Mouse (Mus musculus) frontal cortex, postnatal 36 days (tissue): ENCODE data around the gene Neurog3.
A peak's percentile ranks its signal among the peaks of the same experiment; 100 is the strongest.

Experiments used
- DNase-seq, 2 experiments: peaks; one replicate each; pipeline ENCODE4 v3.0.0; 2022; ENCODE audit warnings: low spot score in 2 of 2

Gene Neurog3

DNA sequence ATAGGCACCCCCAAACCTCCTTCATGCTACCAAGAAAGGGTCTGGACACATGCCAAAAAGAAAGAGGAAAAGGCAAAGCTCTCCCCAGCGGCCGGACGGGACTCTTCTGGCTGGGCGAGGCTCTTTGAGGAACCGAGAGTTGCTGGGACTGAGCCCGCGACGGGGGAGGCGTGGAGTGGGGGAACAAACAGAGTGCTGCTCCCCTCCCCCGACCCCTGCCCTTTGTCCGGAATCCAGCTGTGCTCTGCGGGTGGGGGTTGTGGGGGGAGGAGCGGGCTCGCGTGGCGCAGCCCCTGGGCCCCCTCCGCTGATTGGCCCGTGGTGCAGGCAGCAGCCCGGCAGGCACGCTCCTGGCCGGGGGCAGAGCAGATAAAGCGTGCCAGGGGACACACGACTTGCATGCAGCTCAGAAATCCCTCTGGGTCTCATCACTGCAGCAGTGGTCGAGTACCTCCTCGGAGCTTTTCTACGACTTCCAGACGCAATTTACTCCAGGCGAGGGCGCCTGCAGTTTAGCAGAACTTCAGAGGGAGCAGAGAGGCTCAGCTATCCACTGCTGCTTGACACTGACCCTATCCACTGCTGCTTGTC lies at the start of gene Neurog3:
Neurog3 (plus strand) TSS at position 400 of the 591 bp plus-strand sequence.
- no peak for DNase-seq

DNA sequence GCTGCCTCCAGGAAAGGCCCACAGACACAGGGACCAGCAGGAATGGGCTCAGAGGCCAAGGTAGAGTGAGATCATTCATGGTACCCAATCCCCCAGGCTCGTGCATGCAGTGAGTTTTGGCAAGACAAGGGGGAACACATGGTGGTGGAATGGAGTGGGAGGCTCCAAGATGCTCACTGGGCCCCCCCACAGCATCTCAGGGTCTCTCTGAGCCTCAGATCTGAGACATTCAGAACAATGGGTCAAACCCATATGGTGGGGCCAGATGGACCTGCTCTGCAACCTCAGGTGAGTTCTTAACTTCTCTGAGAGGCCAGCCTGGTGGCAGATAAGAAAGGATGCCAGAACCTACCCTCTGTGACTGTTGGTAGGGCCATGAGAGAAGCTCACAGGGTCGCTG lies 46.8 kb upstream of the Neurog3 start:
- DNase-seq, result no peak

DNA sequence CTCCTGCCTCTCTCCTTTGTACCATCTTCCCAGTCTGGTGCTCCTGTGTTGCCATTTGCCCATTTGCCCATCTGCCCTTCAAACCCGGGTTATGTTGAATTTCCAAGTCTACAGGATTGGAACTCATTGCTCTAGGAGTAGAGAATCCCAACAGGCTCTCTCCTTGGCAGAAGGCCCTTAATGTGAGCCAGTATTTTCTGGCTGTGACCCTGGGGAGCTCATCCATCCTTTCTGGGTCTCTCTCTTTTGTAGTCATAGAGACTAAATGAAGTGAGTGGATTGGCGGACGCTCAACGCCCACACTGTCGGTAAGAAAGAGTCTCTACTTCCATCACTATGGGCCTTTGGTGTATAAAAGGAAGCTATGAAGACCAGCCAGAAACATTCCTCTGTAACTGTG lies 46.1 kb upstream of the Neurog3 start:
- DNase-seq, result no peak

DNA sequence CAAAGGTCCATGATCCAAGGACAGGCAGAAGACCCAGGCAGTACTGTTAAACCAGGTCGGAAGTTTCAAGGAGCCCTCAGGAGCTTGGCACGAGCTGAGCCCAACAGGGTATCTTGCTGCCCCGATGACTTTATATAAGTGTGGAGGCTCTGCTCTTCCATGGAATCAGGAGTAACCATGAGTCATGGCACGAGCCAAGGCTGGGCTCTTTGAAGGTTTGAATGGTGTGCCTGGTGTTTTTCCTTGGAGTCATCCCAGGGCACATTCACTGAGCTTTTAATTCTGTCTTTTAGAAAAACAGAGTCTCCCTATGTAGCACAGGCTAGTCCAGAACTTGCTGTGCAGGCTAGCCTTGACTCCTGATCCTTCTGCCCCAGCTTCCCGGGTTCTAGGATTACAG lies 44.5 kb upstream of the Neurog3 start:
- DNase-seq, result no peak

DNA sequence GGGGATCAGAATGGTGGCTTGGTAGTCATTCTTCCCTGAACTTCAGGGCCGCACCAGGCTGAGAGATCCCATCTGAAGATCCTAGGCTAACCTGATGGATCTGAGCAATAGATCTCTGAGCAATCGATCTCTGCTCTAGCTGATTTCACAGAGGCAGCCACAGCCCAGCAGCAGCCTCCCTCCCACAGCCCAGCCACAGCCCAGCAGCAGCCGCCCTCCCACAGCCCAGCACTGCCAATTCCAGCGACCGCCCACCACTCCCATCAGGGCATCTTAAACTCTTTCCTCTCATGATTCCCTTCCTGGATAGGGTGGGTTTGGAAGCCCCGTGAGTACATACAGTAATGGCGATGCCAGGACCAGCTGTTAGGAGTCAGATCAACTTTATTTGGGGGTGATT lies 43.8 kb upstream of the Neurog3 start:
- peak in 1 of 2 experiments; percentile 24 for DNase-seq

DNA sequence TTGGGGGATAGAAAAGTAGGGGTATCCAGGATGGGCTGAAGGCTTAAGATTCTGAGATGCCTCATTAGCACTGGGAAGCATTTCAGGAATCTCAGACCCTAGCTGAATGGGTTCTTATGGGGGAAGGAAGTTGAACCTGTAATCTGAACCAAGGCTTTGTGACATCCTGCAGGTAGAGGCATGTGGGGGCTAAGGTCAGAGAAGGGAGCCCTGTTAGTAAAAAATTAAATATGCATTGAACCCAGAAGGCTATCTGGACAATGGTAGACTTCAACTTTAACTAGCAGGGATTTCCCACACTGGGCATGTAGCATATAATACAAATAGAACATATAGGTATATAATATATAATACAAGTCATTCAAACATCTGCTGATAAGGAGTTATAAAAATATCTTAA lies 43.4 kb upstream of the Neurog3 start:
- no peak for DNase-seq

DNA sequence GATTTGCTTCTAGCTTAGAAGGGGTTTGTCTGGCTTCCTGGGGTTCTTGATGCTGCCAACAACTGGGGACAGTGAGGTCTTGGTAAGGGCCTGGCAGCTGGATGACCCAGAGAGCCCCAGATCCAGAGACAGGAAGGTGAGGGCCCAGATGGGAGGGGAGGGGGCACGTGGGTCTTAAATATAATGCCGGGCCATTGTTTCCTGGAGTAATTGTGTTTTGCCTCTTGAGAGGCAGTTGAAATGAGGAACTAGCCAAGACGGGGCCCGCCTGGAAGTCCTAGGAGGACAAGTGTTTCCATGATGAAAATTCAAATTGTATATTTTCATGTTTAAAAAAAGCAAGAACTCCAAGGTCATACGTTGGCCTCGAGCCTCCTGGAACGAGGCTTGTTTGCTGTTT lies 39.0 kb upstream of the Neurog3 start:
- DNase-seq, result no peak

DNA sequence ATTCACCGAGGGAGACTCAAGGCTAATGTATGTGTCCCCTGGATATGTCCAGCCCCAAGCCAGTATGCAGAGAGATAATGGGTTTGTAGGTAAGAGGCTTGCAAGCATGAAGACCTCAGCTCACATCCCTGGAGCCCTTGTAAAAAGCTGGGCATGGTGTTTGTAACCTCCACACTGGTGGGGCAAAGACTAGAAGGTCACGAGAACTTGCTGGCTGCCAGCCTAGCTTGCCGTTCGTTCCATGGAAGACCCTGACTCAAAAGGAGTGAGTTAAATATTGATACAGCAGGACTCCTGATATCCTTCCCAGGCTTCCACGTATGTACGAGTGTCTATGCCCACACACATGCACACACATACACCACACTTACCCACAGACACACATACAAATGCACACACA lies 38.5 kb upstream of the Neurog3 start:
- no peak for DNase-seq

DNA sequence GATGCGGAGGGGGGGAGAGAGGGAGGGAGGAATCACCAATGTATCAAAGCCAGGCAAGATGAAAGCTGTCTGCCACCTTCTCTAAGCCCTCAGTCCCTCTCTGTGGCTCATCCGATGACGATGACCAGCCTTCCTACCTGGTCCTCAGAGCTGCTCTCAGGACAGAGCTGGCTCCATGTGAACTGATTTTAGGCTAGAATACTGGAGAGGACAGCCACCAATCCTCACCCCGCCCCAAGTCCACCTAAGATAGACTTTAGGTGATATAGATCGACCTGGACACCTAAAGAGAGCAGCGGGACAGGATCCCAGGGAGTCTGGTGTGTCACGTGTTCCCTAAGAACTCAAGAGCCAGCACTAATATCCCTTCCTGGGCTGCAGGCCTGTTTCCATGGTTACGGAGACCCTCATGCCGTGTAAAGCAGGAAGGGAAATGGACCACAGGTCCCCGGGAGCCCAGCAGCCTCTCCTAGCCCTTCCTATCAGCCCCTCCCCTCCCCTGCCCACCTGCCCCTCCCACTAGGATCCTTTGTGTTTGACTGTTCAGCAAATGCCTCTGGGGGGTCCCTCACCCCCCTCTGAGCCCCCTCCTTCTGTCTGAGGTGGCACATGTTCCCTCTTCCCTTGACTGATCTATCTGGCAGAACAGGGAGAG lies 33.0 kb upstream of the Neurog3 start:
- no peak for DNase-seq

DNA sequence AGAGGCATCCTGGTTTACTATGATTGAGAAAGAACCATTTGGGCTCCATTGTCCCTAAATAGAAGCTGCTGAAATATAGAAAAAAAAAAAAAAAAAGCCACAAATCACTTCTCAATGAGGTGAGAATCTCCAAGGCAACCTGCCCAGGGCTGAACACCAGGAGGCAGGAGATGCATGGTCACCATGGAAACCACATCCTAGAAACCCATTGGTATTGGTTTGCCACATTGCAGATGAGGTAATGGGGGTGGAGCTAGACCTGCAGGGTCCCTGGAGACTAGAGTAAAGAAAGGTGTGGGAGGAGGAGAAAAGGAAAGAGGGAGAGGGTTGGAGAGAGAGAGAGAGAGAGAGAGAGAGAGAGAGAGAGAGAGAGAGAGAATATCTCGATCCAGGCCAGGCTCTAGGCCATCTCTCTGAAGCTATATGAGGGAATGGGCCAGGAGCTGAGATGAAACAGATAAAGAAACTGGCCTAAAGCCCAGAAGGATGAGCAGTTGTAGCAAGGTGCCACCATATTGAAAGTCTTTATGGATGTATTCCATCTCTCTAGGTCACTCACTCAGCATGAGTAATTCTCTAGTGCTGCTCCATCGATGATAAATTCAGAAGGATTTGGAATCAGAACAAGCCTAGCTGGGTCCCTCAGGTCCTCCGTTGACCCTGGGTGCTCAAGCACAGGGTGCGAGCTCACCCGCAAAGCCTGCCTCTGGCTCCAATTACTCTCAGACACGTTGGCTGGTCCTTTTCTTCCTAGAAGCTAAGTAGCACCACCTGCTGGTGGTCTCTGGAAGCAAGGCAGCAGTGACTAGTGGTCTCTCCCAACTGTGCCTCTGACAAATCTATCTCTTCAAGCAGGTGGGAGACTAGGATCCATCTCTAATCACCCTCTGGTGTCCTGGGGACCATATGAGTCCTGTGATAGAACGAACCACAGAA lies 31.1 kb upstream of the Neurog3 start:
- peak; percentile 74 to 85 for DNase-seq

DNA sequence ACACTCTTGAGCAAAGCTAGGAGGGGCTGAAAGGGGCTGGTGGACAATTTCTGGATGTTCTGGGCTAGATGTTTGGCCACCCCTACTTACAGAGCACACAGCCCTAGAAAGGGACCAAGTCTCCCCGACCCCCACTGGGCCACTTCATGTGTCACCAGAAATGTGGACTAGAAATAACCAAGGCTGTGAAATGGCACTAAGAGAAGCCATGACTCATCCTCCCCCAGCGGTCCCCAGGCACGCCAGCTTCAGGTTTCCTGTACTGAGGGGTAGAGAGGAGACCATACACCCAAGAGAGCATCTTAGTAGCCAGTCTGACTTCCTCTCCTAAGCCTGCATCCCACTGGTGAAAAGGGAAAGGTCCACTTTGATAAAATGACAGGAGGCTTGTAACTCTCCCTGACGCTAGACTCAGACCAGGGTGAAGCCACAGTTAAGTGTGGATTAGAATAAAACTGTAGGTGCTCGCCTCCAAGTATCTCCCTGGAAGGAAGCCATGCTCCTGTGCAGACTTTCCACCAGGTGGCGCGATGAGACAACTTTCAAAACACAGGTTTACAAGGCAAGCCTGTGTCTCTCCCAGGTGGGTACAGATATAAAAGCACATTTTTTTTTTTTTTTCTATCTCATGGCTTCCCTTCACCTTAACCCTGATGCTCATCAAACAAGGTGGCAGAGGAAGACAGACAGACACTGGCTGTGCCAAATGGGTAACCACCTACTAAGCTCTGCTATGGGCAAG lies 27.9 kb upstream of the Neurog3 start:
- peak; percentile 77 to 78 for DNase-seq

DNA sequence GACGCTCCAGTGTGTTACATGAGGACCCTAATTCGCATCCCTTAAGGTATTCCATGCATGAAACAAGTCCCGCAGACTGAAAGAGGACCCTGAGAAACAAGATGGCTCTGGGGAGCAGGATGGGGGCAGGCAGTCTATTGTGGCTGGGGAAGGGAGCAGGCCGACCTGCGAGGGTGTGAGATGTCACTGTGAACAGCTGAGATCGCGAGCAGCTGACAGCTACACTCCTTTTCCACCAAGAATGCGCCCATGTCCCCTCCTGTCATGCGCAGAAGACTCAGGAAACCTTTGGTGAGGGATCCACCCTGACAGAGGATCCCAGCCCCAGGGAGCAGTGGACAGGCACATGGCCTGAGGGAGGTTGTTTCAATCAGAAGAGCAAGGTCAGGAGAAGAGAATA lies 25.8 kb upstream of the Neurog3 start:
- DNase-seq, result no peak

DNA sequence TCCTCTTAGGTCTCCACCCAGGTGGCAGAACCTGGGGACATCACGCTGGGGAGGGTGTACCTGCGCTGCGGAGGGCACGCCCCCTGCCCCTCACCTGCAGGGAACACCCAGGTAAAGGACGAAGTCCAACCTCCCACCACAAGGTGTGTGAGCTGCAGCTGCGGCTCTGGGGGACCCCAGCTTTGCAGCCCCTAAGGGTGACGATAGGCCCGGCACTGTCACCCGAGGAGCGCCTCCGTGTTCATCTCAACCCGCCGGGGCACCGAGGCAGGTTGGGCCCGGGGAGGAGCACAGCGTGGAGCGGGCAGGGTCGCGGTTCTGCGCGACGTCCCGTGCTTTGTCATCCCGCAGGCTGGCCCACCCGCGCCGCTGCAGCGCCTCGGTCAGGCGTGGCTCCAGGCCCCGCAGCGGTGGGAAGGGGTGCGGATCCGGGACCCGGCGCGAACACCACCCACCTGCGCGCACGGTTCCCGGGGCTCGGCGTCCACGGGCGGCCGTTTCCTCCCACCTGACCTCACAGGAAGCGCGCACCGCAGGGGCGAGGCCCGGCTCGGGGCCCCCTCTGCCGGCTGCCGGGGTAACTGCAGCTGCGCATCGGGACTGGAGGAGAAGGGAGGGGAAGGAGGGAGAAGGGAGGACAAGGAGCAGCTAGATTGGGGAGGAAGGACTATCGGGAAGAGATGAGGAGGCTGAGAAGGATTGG lies 22.2 kb upstream of the Neurog3 start:
- DNase-seq, result peak; percentile 88 to 91

DNA sequence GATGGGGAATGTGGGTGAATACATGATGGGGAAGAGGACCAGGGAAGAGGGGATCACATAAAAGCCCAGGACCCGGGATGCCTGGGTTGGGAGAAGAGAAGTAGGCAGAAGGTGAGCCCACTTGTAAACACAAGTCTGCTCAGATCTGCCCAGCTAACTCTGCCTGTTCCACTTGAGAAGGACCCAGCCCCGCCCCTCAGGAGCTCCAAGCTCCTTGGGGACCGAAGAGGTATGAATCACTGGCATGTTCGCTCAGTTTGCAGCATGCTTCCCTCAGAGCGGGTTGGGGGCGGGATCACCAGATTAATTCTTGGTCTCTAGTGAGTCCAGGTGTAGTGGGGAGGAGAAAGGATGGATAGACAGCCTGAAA lies 21.7 kb upstream of the Neurog3 start:
- no peak for DNase-seq

DNA sequence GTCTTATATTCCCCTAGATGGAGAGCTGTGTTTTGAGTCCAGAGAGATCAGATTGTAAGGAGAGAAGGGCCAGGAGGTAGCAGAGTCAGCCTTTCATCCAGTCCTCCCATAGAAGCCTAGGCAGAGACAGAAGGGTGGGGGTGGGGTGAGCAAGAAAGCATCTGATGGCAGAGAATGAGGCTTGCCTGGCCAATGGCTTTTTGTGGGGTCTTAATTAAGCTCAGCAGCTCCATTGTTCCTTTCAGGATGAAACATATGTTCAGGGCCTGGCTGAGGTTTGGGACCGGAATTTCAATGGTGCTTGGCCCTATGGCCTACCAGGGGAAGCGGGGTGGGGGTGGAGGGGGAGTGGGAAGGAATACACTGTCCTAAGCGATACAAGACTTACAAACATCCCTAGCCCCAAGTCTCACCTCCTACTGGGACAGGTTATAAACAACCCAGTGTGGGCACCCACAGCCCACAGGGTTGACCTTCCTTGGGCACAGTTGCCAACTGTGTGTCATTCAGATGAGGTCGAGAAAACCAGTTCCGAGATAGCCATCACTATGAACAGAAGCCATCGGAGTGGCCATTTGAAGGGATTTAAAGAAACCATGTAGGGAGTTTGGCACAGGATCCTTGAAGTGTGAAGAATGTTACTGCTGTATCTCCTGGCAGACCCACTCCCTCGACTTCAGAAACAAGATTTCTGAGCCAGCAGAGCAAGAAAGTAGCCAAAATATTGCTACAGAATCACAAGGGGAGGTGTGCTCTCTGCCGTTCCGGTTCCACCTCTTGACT lies 18.8 kb upstream of the Neurog3 start:
- DNase-seq, result no peak

DNA sequence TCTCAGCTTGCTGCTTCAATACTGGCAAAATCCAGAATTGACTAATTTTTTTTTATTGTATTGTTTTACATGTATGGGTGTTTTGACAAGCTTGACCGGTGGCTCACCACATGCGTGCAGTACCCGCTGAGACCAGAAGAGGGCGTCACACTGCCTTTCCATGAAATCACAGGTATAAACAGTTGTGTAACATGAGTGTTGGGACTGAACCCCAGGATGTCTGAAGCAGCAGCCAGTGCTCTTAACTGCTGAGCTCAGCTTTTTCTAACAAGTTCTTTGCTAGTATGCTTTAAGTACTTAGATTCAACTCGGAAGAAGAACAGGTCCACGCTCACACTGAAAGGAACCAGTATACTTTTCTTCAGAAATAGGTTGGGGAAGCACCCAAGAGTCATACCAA lies 5.8 kb upstream of the Neurog3 start:
- DNase-seq, result no peak

DNA sequence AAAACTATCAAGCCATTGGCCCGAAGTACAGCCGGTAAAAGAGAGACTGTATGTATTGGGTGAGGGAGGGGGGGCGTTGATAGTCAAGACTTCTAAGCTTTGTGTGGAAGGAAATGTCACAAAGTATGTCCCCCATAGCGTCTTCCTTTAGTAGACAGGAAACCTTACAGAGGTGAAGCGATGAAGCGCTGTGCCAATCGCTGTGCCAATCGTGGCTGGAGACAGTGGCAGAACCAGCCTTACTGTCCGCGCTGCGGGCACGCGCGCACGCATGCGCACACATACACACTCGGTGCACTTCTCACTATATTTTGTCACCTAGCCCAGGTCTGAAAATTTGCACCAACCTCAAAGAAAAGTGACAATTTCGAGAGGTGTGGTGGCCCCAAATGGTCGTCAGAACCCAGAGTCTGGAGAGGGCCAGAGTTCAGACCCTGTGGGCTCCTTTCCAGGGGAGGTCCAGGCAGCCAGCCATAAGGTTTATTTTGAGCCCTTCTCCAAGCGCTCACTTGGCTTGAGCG lies 5.1 kb upstream of the Neurog3 start:
- DNase-seq, result no peak

DNA sequence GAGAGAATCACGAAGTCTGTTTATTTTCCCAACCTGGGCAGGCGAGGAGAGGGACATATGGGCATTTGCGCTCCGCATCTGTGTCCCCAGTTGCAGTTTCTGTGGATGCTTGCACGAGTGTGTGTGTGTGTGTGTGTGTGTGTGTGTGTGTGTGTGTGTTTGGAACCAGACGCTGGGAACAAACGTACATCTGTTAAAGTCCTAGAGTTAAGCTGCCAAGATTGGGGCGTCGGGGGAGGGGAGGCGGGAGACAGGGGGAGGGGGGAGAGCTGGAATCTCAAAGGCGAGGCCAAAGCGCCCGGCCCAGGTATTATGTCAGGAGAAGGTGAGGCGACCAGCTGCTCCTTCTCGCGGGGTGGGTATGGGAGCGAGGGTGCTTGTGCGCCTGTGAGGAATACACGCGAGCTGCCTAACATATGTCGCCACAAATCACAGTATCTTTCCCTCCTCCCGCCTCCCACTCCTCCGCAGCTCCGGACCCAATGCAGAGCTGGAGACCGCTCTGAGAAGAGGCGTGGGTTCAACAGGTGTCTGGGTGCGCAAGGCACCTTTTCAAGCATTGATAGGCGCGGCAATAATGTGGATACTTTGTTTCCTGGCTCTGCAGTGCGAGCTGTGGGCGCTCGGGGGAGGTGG lies 4.5 kb upstream of the Neurog3 start:
- DNase-seq, result peak; percentile 58 to 67

DNA sequence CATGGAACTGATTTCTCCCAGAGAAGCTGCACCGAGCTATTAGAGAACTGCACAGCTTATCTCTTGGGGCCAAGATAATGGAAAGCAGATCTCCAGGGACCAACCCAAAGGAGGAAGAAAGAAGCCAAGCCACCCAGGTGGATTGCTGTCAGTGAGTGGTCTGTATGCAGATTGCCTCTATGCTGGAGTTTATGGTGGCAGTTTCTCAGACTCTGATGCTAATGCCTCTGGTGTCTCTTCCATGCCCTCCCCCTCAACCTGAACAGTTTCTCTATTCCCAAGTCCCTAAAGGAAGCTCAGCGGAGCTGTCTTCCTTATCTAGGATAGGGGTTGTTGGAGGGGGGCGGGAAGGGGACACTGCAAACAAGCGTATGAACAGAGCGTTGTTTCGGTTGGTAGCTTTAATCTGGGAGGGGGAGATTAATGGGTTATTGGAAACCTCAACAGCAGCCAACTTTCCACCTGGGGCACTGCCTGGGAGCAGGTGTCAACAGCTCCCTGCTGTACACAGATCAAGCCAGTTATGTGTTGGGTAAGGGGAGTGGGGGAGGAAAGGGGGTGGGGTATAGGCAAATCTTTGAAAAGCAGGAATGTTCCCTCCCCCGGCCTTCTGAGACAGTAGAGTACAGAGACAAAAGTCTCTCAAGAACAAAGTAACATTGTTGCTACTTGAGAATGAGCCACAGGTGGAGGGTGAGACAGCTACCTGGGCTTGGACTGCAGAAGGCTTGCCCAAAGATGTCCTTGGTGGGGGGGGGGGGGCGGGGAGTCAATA lies 3.0 kb downstream of the Neurog3 start:
- no peak for DNase-seq
